ENCODE assay signal across 9 mouse cellular contexts in the genomic region with DNA sequence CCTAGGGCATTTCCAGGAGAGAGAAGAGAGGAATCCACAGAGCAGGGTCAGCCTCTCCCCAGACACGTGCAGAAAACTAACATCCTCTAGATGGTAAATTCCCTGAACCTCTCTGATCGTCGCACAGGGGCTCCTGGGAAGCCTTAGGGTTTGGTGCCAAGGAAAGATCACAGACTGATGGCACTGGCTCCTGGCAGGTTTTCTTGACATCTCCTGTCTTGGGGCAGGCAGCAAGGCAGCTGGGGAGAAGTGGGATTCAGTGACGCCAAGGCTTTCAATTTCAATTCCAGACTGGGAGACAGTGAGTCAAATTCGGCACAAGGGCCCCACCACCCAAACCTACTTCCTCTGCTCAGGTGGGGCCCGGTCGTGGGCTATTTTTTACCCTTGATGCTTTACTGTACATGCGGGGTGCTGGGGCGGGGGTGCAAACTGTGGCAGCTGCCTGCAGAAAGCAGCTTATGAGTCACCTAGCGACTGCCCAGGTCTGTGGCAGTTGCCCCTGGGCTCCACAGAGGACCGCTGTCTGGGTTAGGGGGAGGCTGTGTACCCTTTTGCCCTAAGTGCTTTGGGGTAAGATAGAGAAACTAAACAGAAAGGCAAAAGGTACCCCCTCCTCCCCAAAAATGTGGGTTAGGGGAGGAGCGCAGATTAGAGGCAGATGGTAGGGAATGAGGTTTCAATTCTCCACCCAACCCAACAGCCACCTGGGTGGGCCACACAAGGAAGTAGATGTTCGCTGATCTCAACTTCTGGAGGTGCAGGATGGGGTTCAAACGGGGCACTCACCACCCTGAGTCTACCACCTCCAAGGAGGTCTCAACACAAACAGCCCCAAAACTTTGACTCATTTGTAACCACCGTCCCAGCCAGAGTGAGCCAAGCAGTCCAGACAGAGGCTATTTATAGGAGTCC. TPM values are rescaled to one million over a fixed set of nuclear protein-coding genes. Genes with fewer than 3 reads are reported as not detected.
DNase-seq lines count a peak whose midpoint lies in the region; ATAC-seq lines count a peak whose summit lies in the region.
"Had no signal": no experiment of that assay in that cellular context is flagged by ENCODE, and none has a peak within 500 bp of the region (broad histone marks: within the 10 kb centered on the region; RNA-seq: fewer than 3 reads in every experiment).

No protein-coding gene starts in this region.

- no peaks in the 10 kb centered on the region for H3K36me3 ChIP-seq in lung, embryonic 15.5 days
- H3K36me3 ChIP-seq in embryonic facial prominence, embryonic 10.5 days (replicated peaks), result no peaks in the 10 kb centered on the region
- no peaks in the 10 kb centered on the region for H3K36me3 ChIP-seq in hindbrain, embryonic 16.5 days (ENCODE audit: control insufficient read depth, insufficient read depth, low read length)
- no peaks in the 10 kb centered on the region for H3K36me3 ChIP-seq in midbrain, embryonic 16.5 days (ENCODE audit: control insufficient read depth, insufficient read depth, low read length)

- H3K27me3 ChIP-seq in lung, embryonic 15.5 days, result no peaks in the 10 kb centered on the region
- peaks cover 66% of the 10 kb centered on the region for H3K27me3 ChIP-seq in embryonic facial prominence, embryonic 10.5 days (replicated peaks; ENCODE audit: low read depth, poor library complexity, severe bottlenecking)
- H3K27me3 ChIP-seq in hindbrain, embryonic 16.5 days (replicated peaks; ENCODE audit: control insufficient read depth, insufficient read depth, low read length), result no peaks in the 10 kb centered on the region
- no peaks in the 10 kb centered on the region for H3K27me3 ChIP-seq in midbrain, embryonic 16.5 days (ENCODE audit: control insufficient read depth, insufficient read depth, low read depth, low read length)

- peak overlapping the region; percentile 97 for H3K9ac ChIP-seq in lung, embryonic 15.5 days
- peak overlapping the region; percentile 97 for H3K9ac ChIP-seq in hindbrain, embryonic 16.5 days (ENCODE audit: low read depth, low read length)
- peak overlapping the region; percentile 97 for H3K9ac ChIP-seq in midbrain, embryonic 16.5 days (ENCODE audit: low read depth, low read length)

- 0 out of 2 replicates have a peak, but pooled peaks have one; percentile 0 for ATAC-seq in lung, embryonic 15.5 days (ENCODE audit: borderline replicate concordance, extremely low read depth, low FRiP score, low TSS enrichment)
- ATAC-seq in hindbrain, embryonic 16.5 days, result peak; percentile 4; the same call in 1 of the 2 replicates
- ATAC-seq in midbrain, embryonic 16.5 days, result no peak; the same call in 1 of the 2 replicates

- H3K27ac ChIP-seq in lung, embryonic 15.5 days, result peak overlapping the region; percentile 85
- H3K27ac ChIP-seq in embryonic facial prominence, embryonic 10.5 days (replicated peaks), result peak overlapping the region; percentile 96
- H3K27ac ChIP-seq in hindbrain, embryonic 16.5 days (ENCODE audit: low read depth, low read length), result peak overlapping the region; percentile 74; the same call in 1 of the 2 replicates
- H3K27ac ChIP-seq in midbrain, embryonic 16.5 days (ENCODE audit: low read length), result no peak overlapping the region; the same call in 1 of the 2 replicates

- no peaks in the 10 kb centered on the region for H3K9me3 ChIP-seq in lung, embryonic 15.5 days
- H3K9me3 ChIP-seq in embryonic facial prominence, embryonic 10.5 days, result no peaks in the 10 kb centered on the region
- H3K9me3 ChIP-seq in hindbrain, embryonic 16.5 days (ENCODE audit: control insufficient read depth, low read length), result no peaks in the 10 kb centered on the region
- H3K9me3 ChIP-seq in midbrain, embryonic 16.5 days (replicated peaks; ENCODE audit: control insufficient read depth, low read length, poor library complexity, severe bottlenecking), result no peaks in the 10 kb centered on the region

- 18% methylated on average over 15 of the region's 15 CpGs for WGBS in lung, embryonic 15.5 days
- 10% methylated on average over 15 of the region's 15 CpGs for WGBS in embryonic facial prominence, embryonic 10.5 days
- WGBS in hindbrain, embryonic 16.5 days, result 12% methylated on average over 15 of the region's 15 CpGs
- WGBS in midbrain, embryonic 16.5 days, result 12% methylated on average over 15 of the region's 15 CpGs

- H3K4me3 ChIP-seq in lung, embryonic 15.5 days, result peak overlapping the region; percentile 90
- peak overlapping the region; percentile 94 for H3K4me3 ChIP-seq in embryonic facial prominence, embryonic 10.5 days
- H3K4me3 ChIP-seq in hindbrain, embryonic 16.5 days (ENCODE audit: low read length), result peak overlapping the region; percentile 91
- peak overlapping the region; percentile 97 for H3K4me3 ChIP-seq in midbrain, embryonic 16.5 days (ENCODE audit: low read depth, low read length)
- H3K4me3 ChIP-seq: erythroblast, embryonic 14.5 days had no signal

- H3K4me1 ChIP-seq in lung, embryonic 15.5 days, result peaks cover 60% of the 10 kb centered on the region
- H3K4me1 ChIP-seq in embryonic facial prominence, embryonic 10.5 days, result peaks cover 70% of the 10 kb centered on the region
- H3K4me1 ChIP-seq in hindbrain, embryonic 16.5 days (ENCODE audit: control insufficient read depth, insufficient read depth, low read depth, low read length), result peaks cover 47% of the 10 kb centered on the region
- H3K4me1 ChIP-seq in midbrain, embryonic 16.5 days (ENCODE audit: control insufficient read depth, insufficient read depth, low read length), result peaks cover 38% of the 10 kb centered on the region

- peak overlapping the region; percentile 69 for H3K4me2 ChIP-seq in lung, embryonic 15.5 days
- H3K4me2 ChIP-seq in hindbrain, embryonic 16.5 days (ENCODE audit: low read length), result peak overlapping the region; percentile 80
- peak overlapping the region; percentile 87 for H3K4me2 ChIP-seq in midbrain, embryonic 16.5 days (ENCODE audit: low read length)

- DNase-seq in lung, postnatal 14 days, result no peak
- DNase-seq in embryonic facial prominence, embryonic 10.5 days (ENCODE audit: low spot score), result no peak
- DNase-seq in layer of hippocampus, postnatal 14 days (ENCODE audit: low spot score in 2 of 2), result no peak
- DNase-seq in cerebellum, adult 11-12 months, result no peak
- DNase-seq in ovary, postnatal 10 days (ENCODE audit: low spot score), result no peak

RNA-seq across cellular contexts. Expression of a gene that starts 1.6 kb away (rescaled TPM):
- 7.3 and 7.7 TPM in 2 replicates for polyA plus RNA-seq in lung, embryonic 15.5 days (2015; fragmentation: Nextera tagmentation; extraction: Ambion mirVana)
- polyA plus RNA-seq in embryonic facial prominence, embryonic 10.5 days (2016; fragmentation: Nextera tagmentation; extraction: Ambion mirVana), result 1.4 and 2.1 TPM in 2 replicates
- polyA plus RNA-seq in hindbrain, embryonic 16.5 days (2015; fragmentation: Nextera tagmentation; extraction: Ambion mirVana), result 3.2 and 3.9 TPM in 2 replicates
- polyA plus RNA-seq in midbrain, embryonic 16.5 days (2015; fragmentation: Nextera tagmentation; extraction: Ambion mirVana), result 3.4 and 4.5 TPM in 2 replicates
- total RNA-seq in layer of hippocampus, postnatal 14 days (2021), result 10 to 100 TPM; 28.6 to 35.0 TPM

RNA-seq across cellular contexts. Expression of a gene that starts 56.0 kb away (rescaled TPM):
- polyA plus RNA-seq in lung, embryonic 15.5 days (2015; fragmentation: Nextera tagmentation; extraction: Ambion mirVana), result 0.43 and 0.95 TPM in 2 replicates
- polyA plus RNA-seq in embryonic facial prominence, embryonic 10.5 days (2016; fragmentation: Nextera tagmentation; extraction: Ambion mirVana), result not detected in 2 replicates
- polyA plus RNA-seq in hindbrain, embryonic 16.5 days (2015; fragmentation: Nextera tagmentation; extraction: Ambion mirVana), result 0.20 TPM in 1 of 2 replicates, not detected in the other
- polyA plus RNA-seq in midbrain, embryonic 16.5 days (2015; fragmentation: Nextera tagmentation; extraction: Ambion mirVana), result 0.30 TPM in 1 of 2 replicates, not detected in the other
- total RNA-seq in layer of hippocampus, postnatal 14 days (2021), result not detected
- polyA plus RNA-seq: erythroblast, embryonic 14.5 days had no signal
